ENCODE assay signal across 11 mouse cellular contexts in the genomic region with DNA sequence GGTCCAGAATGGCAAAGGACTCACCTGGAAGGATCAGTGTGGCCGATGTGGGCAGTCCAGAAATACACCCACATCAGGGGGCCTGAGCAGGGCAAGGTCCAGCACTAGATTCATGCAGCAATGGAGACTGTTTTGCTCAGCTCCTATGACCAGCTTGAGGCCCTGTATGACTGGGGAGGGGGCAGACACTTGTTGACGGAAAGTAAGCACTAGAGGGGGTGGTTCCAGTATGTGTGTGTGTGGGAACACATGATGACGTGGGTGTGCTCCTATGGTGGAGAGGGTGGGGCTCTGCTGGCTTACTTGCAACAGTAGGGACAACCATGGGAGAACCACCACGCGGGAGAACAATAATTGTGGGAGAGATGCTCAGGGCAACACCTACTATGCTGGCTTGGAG. TPM values are rescaled to one million over a fixed set of nuclear protein-coding genes. Genes with fewer than 3 reads are reported as not detected.
DNase-seq lines count a peak whose midpoint lies in the region; ATAC-seq and TF ChIP-seq lines count a peak whose summit lies in the region.
"Had no signal": no experiment of that assay in that cellular context is flagged by ENCODE, and none has a peak within 500 bp of the region (broad histone marks: within the 10 kb centered on the region; RNA-seq: fewer than 3 reads in every experiment).

No protein-coding gene starts in this region.

- no peaks in the 10 kb centered on the region for H3K36me3 ChIP-seq in embryonic facial prominence, embryonic 12.5 days
- no peaks in the 10 kb centered on the region for H3K36me3 ChIP-seq in embryonic facial prominence, embryonic 10.5 days (replicated peaks)
- H3K36me3 ChIP-seq in heart, postnatal 0 days (replicated peaks; ENCODE audit: control insufficient read depth, insufficient read depth, low read length): no peaks in the 10 kb centered on the region
- H3K36me3 ChIP-seq in midbrain, postnatal 0 days (ENCODE audit: insufficient read depth, low read length): no peaks in the 10 kb centered on the region
- H3K36me3 ChIP-seq in midbrain, embryonic 13.5 days: no peaks in the 10 kb centered on the region

- H3K9me3 ChIP-seq in embryonic facial prominence, embryonic 12.5 days: no peaks in the 10 kb centered on the region
- no peaks in the 10 kb centered on the region for H3K9me3 ChIP-seq in embryonic facial prominence, embryonic 10.5 days
- H3K9me3 ChIP-seq in heart, postnatal 0 days (replicated peaks; ENCODE audit: control insufficient read depth, low read length): no peaks in the 10 kb centered on the region
- H3K9me3 ChIP-seq in midbrain, postnatal 0 days (ENCODE audit: low read length): no peaks in the 10 kb centered on the region
- no peaks in the 10 kb centered on the region for H3K9me3 ChIP-seq in midbrain, embryonic 13.5 days

- H3K4me3 ChIP-seq in embryonic facial prominence, embryonic 12.5 days: no peak overlapping the region
- no peak overlapping the region for H3K4me3 ChIP-seq in embryonic facial prominence, embryonic 10.5 days
- no peak overlapping the region for H3K4me3 ChIP-seq in heart, postnatal 0 days (ENCODE audit: low read depth, low read length)
- H3K4me3 ChIP-seq in midbrain, postnatal 0 days (ENCODE audit: low read depth, low read length): no peak overlapping the region
- H3K4me3 ChIP-seq in midbrain, embryonic 13.5 days (replicated peaks): no peak overlapping the region

- H3K27ac ChIP-seq in embryonic facial prominence, embryonic 12.5 days: no peak overlapping the region
- no peak overlapping the region for H3K27ac ChIP-seq in embryonic facial prominence, embryonic 10.5 days (replicated peaks)
- peak overlapping the region; percentile 59; the same call in 1 of the 2 replicates for H3K27ac ChIP-seq in heart, postnatal 0 days (ENCODE audit: low read depth)
- H3K27ac ChIP-seq in midbrain, postnatal 0 days (ENCODE audit: low read depth, low read length): peak overlapping the region; percentile 79
- no peak overlapping the region for H3K27ac ChIP-seq in midbrain, embryonic 13.5 days

- ATAC-seq in embryonic facial prominence, embryonic 12.5 days (ENCODE audit: insufficient number of reproducible peaks, insufficient read depth, low FRiP score, low TSS enrichment): no peak
- ATAC-seq in heart, postnatal 0 days (ENCODE audit: insufficient read depth, low read depth): no peak
- ATAC-seq in midbrain, postnatal 0 days (ENCODE audit: low FRiP score): no peak
- no peak for ATAC-seq in midbrain, embryonic 13.5 days

- H3K4me2 ChIP-seq in embryonic facial prominence, embryonic 12.5 days (replicated peaks): 0 out of 2 replicates have a peak overlapping the region, but pooled peaks have one; percentile 60
- no peak overlapping the region for H3K4me2 ChIP-seq in heart, postnatal 0 days (ENCODE audit: low read depth, low read length)
- no peak overlapping the region for H3K4me2 ChIP-seq in midbrain, postnatal 0 days (ENCODE audit: low read depth, low read length, poor library complexity, severe bottlenecking)
- no peak overlapping the region for H3K4me2 ChIP-seq in midbrain, embryonic 13.5 days (replicated peaks)

- intact Hi-C loops in heart, postnatal 14 days (cut with DNase I): no loop called here

- no peak for DNase-seq in embryonic facial prominence, embryonic 10.5 days (ENCODE audit: low spot score)
- DNase-seq in heart, postnatal 0 days (ENCODE audit: low spot score): no peak
- no peak for DNase-seq in heart, postnatal 14 days
- no peak for DNase-seq in midbrain, postnatal 0 days (ENCODE audit: low spot score)
- no peak for DNase-seq in adrenal gland, adult 2 months
- no peak for DNase-seq in ovary, postnatal 36 days (ENCODE audit: low spot score)
- DNase-seq: cerebellum, adult 9-10 months; kidney, adult 18-20 months; thymus, postnatal 25 days had no signal

- peaks cover 21% of the 10 kb centered on the region for H3K4me1 ChIP-seq in embryonic facial prominence, embryonic 12.5 days
- H3K4me1 ChIP-seq in embryonic facial prominence, embryonic 10.5 days: peaks cover 37% of the 10 kb centered on the region
- H3K4me1 ChIP-seq in heart, postnatal 0 days (ENCODE audit: control insufficient read depth, insufficient read depth): peaks cover 16% of the 10 kb centered on the region
- H3K4me1 ChIP-seq in midbrain, postnatal 0 days (ENCODE audit: insufficient read depth, low read length): peaks cover 32% of the 10 kb centered on the region
- peaks cover 46% of the 10 kb centered on the region for H3K4me1 ChIP-seq in midbrain, embryonic 13.5 days (replicated peaks)

- no peak for TF ChIP-seq EP300 in heart, postnatal 0 days (IDR thresholded peaks at IDR 0.05; ENCODE audit: low read depth)

- TF ChIP-seq CTCF in heart, postnatal 0 days (IDR thresholded peaks at IDR 0.05; ENCODE audit: low read depth): no peak
- TF ChIP-seq CTCF in midbrain, postnatal 0 days (IDR thresholded peaks at IDR 0.05): no peak

- H3K27me3 ChIP-seq in embryonic facial prominence, embryonic 12.5 days: peaks cover 28% of the 10 kb centered on the region
- H3K27me3 ChIP-seq in embryonic facial prominence, embryonic 10.5 days (replicated peaks; ENCODE audit: low read depth, poor library complexity, severe bottlenecking): peaks cover 84% of the 10 kb centered on the region
- H3K27me3 ChIP-seq in heart, postnatal 0 days (ENCODE audit: control insufficient read depth, insufficient read depth, low read length): 0 out of 2 replicates have a peak, but pooled peaks cover 13% of the 10 kb centered on the region
- H3K27me3 ChIP-seq in midbrain, postnatal 0 days (ENCODE audit: insufficient read depth, low read length): no peaks in the 10 kb centered on the region
- peaks cover 58% of the 10 kb centered on the region for H3K27me3 ChIP-seq in midbrain, embryonic 13.5 days

- no peak overlapping the region for H3K9ac ChIP-seq in embryonic facial prominence, embryonic 12.5 days
- H3K9ac ChIP-seq in heart, postnatal 0 days (replicated peaks; ENCODE audit: low read depth, low read length): no peak overlapping the region
- H3K9ac ChIP-seq in midbrain, postnatal 0 days (replicated peaks; ENCODE audit: low read length, poor library complexity, severe bottlenecking): no peak overlapping the region
- no peak overlapping the region for H3K9ac ChIP-seq in midbrain, embryonic 13.5 days (replicated peaks)

- WGBS in embryonic facial prominence, embryonic 12.5 days: 77% methylated on average over 5 of the region's 5 CpGs
- WGBS in embryonic facial prominence, embryonic 10.5 days: 76% methylated on average over 5 of the region's 5 CpGs
- WGBS in heart, postnatal 0 days: 65% methylated on average over 5 of the region's 5 CpGs
- 71% methylated on average over 5 of the region's 5 CpGs for WGBS in midbrain, postnatal 0 days
- 78% methylated on average over 5 of the region's 5 CpGs for WGBS in midbrain, embryonic 13.5 days

RNA-seq across cellular contexts. Expression of gene Laptm5, which starts 50.4 kb away (rescaled TPM):
- polyA plus RNA-seq in embryonic facial prominence, embryonic 12.5 days (2016; fragmentation: Nextera tagmentation; extraction: Ambion mirVana): 19.5 and 21.7 TPM in 2 replicates
- polyA plus RNA-seq in embryonic facial prominence, embryonic 10.5 days (2016; fragmentation: Nextera tagmentation; extraction: Ambion mirVana): 13.0 and 16.4 TPM in 2 replicates
- total RNA-seq in heart, postnatal 0 days (2014; rRNA removed; ENCODE audit: low replicate concordance): 15.9 and 21.6 TPM in 2 replicates
- polyA plus RNA-seq in heart, postnatal 0 days (2015; fragmentation: Nextera tagmentation; extraction: Ambion mirVana): 14.7 and 15.6 TPM in 2 replicates
- total RNA-seq in heart, postnatal 14 days (2021): 10 to 100 TPM; 17.8 to 35.3 TPM
- 28.2 and 34.5 TPM in 2 replicates for total RNA-seq in midbrain, postnatal 0 days (2014; rRNA removed)
- polyA plus RNA-seq in midbrain, postnatal 0 days (2015; fragmentation: Nextera tagmentation; extraction: Ambion mirVana): 32.8 and 36.2 TPM in 2 replicates
- polyA plus RNA-seq in midbrain, embryonic 13.5 days (2015; fragmentation: Nextera tagmentation; extraction: Ambion mirVana): 21.8 and 23.7 TPM in 2 replicates
- 10 to 100 TPM; 30.8 to 36.8 TPM for total RNA-seq in adrenal gland, adult 2 months (2021)
- 72.4 and 79.8 TPM in 2 replicates for polyA plus RNA-seq in adrenal gland, adult 2 months (2012; rRNA removed)

Comparison
In these comparisons a context has a peak if more than half of its experiments do, and no peak if none do; other contexts are left out.
1. H3K27ac ChIP-seq: peak in heart, postnatal 0 days (single experiment) and midbrain, postnatal 0 days (single experiment); none in embryonic facial prominence, embryonic 12.5 days (single experiment), embryonic facial prominence, embryonic 10.5 days (single experiment) and midbrain, embryonic 13.5 days (single experiment).